Mouse (Mus musculus) adrenal gland (tissue): ENCODE results near the gene Hlcs.

Experiments used
- intact Hi-C: fragments of 180-260 bp; cut with DNase I; formaldehyde crosslinking; loops from one replicate; pipeline ENCODE4 v1.15.1; 2025
- microRNA-seq, 2 experiments: library from miRNA; unstranded; fragments of <30 nt; microRNA quantifications; one replicate each; pipeline ENCODE4; 2019

Hlcs gene

GRCm38 (mm10) chr16:94079856-94080555 is 233.4 kb downstream of the Hlcs start:
- intact Hi-C loops = no loop called here

- intact Hi-C loops = no loop called here
Measured at GRCm38 (mm10) chr16:94079075-94079855, 234.1 kb downstream of the Hlcs start.

Small RNAs within 50 kb of the gene (microRNA-seq; reads per million reads assigned to microRNA genes)
- 0 reads per million in 2 experiments for gene Gm23062
